Mouse (Mus musculus): ENCODE measurements at regions not wholly inside any gene's neighbourhood (a gene's known extent, or its start where the extent isn't known, plus 50 kb on each side); places are given as distances from the start of the nearest gene placed in this dataset.

DNA sequence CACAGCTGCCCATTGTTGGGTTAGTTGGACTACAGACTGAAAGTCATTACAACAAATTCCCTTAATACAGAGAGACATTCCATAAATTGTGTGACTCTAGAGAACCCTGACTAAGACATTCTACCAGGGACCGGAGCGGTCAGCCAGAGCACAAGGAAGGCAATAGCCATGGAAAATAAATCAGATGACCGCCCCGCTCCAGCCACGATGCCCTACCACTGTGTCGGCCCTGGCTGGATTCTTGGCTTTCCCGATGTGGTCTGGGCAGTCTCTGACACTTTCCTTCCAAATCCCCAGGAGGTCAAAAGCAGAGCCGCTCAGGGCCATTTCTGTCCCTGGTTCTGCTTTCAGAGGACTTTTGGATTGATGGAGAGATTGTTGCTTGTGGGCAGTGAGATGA lies 57.8 kb downstream of the Lsm3 start:
- H3K4me3 ChIP-seq (ENCODE audit: low read depth, low read length) = no peak overlapping the region
- DNase-seq (ENCODE audit: low spot score) = no peak
- no peak overlapping the region for H3K27ac ChIP-seq (ENCODE audit: low read depth, low read length)
- no peaks in the 10 kb centered on the region for H3K4me1 ChIP-seq (ENCODE audit: control insufficient read depth, insufficient read depth, low read length)
- no peaks in the 10 kb centered on the region for H3K36me3 ChIP-seq (ENCODE audit: control insufficient read depth, insufficient read depth, low read length)
- H3K9ac ChIP-seq (ENCODE audit: low read length) = no peak overlapping the region
- no peaks in the 10 kb centered on the region for H3K9me3 ChIP-seq (replicated peaks; ENCODE audit: control insufficient read depth, low read length)
- H3K27me3 ChIP-seq (replicated peaks; ENCODE audit: control insufficient read depth, insufficient read depth, low read length) = no peaks in the 10 kb centered on the region
- ATAC-seq = no peak
- no peak overlapping the region for H3K4me2 ChIP-seq (ENCODE audit: low read length)
- 90% methylated on average over 8 of the region's 8 CpGs for WGBS

DNA sequence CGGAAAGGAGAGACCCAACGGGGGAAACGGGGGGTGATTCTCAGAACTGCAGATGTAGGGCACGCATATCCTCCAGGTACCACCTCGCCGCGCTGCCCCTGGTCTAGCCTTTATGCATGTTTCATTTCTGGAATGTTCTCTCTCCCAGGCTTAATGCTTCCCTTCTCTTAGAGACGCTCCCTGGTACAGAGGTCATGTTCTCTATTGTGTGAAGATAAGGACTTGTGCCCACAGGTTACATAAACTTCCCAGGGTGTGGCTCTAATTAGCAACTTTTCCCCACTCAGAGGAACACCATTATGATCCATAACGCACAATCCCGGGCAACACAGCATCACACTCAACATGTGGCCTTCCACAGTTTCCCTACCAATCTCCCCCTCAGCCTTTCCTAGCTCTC lies 58.7 kb downstream of the Lsm3 start:
- Histone ChIP-seq H3K27me3 (replicated peaks; ENCODE audit: control insufficient read depth, insufficient read depth, low read length) (no peaks in the 10 kb centered on the region), H3K4me3 (ENCODE audit: low read depth, low read length) (no peak overlapping the region), H3K36me3 (ENCODE audit: control insufficient read depth, insufficient read depth, low read length) (no peaks in the 10 kb centered on the region), H3K4me1 (ENCODE audit: control insufficient read depth, insufficient read depth, low read length) (no peaks in the 10 kb centered on the region), H3K4me2 (ENCODE audit: low read length) (no peak overlapping the region), H3K27ac (ENCODE audit: low read depth, low read length) (no peak overlapping the region), H3K9ac (ENCODE audit: low read length) (no peak overlapping the region), H3K9me3 (replicated peaks; ENCODE audit: control insufficient read depth, low read length) (no peaks in the 10 kb centered on the region)
- WGBS = 85% methylated on average over 10 of the region's 10 CpGs
- DNase-seq (ENCODE audit: low spot score) (no peak), ATAC-seq (no peak)

DNA sequence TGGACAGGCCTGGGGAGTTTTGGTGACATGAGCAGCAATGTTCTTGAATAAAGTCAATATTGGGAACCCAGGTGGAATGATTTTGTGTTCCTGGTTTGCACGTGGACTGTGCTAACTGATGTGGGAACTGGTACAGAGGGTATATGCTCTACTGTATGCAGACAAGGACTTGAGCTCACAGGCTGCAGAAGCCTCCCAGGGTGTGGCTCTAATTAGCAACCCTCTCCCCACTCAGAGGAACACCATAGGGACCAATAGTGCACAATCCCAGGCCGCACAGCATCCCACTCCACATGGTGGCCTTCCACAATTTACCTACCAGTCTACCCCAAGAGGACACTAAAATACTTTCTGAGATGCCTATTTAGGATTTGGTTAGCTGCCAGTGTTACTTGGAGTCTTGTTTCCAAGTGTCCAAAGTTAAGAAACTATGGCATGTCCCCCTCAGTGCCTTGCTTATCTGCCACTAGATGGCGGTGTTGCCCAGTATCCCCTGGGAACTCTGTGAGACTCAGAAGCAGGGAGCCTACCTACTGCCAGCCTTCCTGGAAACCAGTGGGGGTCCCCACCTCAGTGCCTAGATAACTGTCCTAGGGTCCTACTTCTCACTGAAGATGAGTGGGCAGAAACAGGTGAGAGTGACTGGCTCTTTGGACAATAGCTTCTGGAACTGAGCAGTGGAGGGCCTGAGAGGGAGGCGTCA lies 60.1 kb downstream of the Lsm3 start:
- Histone ChIP-seq H3K4me1 (ENCODE audit: control insufficient read depth, insufficient read depth, low read length) (no peaks in the 10 kb centered on the region), H3K27ac (ENCODE audit: low read depth, low read length) (no peak overlapping the region), H3K4me3 (ENCODE audit: low read depth, low read length) (no peak overlapping the region), H3K4me2 (ENCODE audit: low read length) (no peak overlapping the region), H3K36me3 (ENCODE audit: control insufficient read depth, insufficient read depth, low read length) (no peaks in the 10 kb centered on the region), H3K27me3 (replicated peaks; ENCODE audit: control insufficient read depth, insufficient read depth, low read length) (no peaks in the 10 kb centered on the region), H3K9me3 (replicated peaks; ENCODE audit: control insufficient read depth, low read length) (no peaks in the 10 kb centered on the region), H3K9ac (ENCODE audit: low read length) (no peak overlapping the region)
- WGBS = 63% methylated on average over 4 of the region's 4 CpGs
- DNase-seq (ENCODE audit: low spot score) = peak; percentile 85
- peak; percentile 74; the same call in 1 of the 2 replicates for ATAC-seq

DNA sequence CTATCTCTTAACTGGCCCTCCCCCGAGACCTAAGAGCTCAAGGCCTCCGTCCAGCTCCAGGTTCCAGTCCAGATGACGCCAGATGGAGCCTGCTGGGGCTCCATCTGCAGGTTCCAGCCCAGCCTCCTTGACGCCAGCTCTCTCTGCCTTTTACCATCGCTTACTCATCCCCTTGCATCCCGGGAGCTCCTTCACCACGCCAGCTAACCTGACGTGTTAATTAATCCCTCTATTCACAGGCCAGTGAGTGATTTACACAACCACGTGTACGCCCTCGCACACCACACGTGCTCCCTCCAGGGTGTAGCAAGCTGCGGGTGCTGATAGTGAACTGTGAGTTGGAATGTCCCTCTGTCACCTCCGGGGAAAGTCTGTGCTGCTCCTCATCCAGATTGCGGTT lies 61.2 kb downstream of the Lsm3 start:
- Histone ChIP-seq H3K4me1 (ENCODE audit: control insufficient read depth, insufficient read depth, low read length) (no peaks in the 10 kb centered on the region), H3K4me3 (ENCODE audit: low read depth, low read length) (no peak overlapping the region), H3K36me3 (ENCODE audit: control insufficient read depth, insufficient read depth, low read length) (no peaks in the 10 kb centered on the region), H3K27ac (ENCODE audit: low read depth, low read length) (no peak overlapping the region), H3K9me3 (replicated peaks; ENCODE audit: control insufficient read depth, low read length) (no peaks in the 10 kb centered on the region), H3K27me3 (replicated peaks; ENCODE audit: control insufficient read depth, insufficient read depth, low read length) (no peaks in the 10 kb centered on the region), H3K4me2 (ENCODE audit: low read length) (no peak overlapping the region), H3K9ac (ENCODE audit: low read length) (no peak overlapping the region)
- ATAC-seq (peak; percentile 44; the same call in 1 of the 2 replicates), DNase-seq (ENCODE audit: low spot score) (peak; percentile 33)
- WGBS = 39% methylated on average over 15 of the region's 15 CpGs

DNA sequence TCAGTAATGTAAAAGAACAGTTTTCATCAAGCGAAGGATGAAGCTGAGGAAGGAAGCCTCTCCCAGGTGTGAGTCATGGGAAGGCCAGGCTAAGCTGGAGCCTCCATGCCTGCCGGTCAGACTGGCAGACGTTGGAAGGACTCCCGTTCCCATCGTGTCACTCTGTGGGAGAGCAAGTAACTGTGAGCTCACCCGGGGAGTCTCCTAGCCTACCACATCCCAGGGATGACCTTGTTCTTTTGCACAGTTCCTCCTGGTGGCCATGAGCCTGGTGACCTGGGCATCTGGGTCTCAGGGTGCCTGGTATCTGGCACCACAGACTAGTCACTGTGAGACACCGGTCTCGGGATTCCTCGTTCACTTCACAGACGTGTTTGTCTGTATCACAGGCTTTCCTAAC lies 63.9 kb downstream of the Lsm3 start:
- Histone ChIP-seq H3K4me2 (ENCODE audit: low read length) (no peak overlapping the region), H3K4me3 (ENCODE audit: low read depth, low read length) (no peak overlapping the region), H3K27ac (ENCODE audit: low read depth, low read length) (no peak overlapping the region), H3K9ac (ENCODE audit: low read length) (no peak overlapping the region), H3K4me1 (ENCODE audit: control insufficient read depth, insufficient read depth, low read length) (no peaks in the 10 kb centered on the region), H3K36me3 (ENCODE audit: control insufficient read depth, insufficient read depth, low read length) (no peaks in the 10 kb centered on the region), H3K27me3 (replicated peaks; ENCODE audit: control insufficient read depth, insufficient read depth, low read length) (no peaks in the 10 kb centered on the region), H3K9me3 (replicated peaks; ENCODE audit: control insufficient read depth, low read length) (no peaks in the 10 kb centered on the region)
- ATAC-seq (no peak), DNase-seq (ENCODE audit: low spot score) (no peak)
- 88% methylated on average over 10 of the region's 10 CpGs for WGBS

DNA sequence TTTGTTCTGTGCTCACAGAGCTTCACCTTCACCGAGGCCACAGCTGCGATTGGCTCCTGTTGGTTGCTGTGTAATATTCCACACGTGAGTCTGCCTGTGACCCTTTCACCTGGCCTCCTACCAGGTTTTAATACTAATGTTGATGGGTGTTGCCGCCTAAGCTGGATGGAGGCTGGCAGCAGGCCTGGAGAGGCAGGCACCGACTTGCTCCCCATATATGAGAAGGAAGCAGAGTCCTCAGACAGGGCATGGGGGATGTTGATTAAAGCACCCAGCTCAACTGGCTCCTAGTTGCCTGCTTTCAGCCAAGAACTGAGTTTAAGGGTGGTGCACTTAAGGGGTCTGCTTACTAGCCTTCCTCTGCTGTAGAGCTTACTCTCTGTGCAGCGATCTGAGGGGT lies 64.9 kb downstream of the Lsm3 start:
- no peaks in the 10 kb centered on the region for H3K9me3 ChIP-seq (replicated peaks; ENCODE audit: control insufficient read depth, low read length)
- WGBS = 90% methylated on average over 6 of the region's 6 CpGs
- no peak overlapping the region for H3K27ac ChIP-seq (ENCODE audit: low read depth, low read length)
- H3K27me3 ChIP-seq (replicated peaks; ENCODE audit: control insufficient read depth, insufficient read depth, low read length) = no peaks in the 10 kb centered on the region
- H3K4me2 ChIP-seq (ENCODE audit: low read length) = no peak overlapping the region
- no peak overlapping the region for H3K4me3 ChIP-seq (ENCODE audit: low read depth, low read length)
- DNase-seq (ENCODE audit: low spot score) (no peak), ATAC-seq (no peak)
- no peaks in the 10 kb centered on the region for H3K4me1 ChIP-seq (ENCODE audit: control insufficient read depth, insufficient read depth, low read length)
- H3K9ac ChIP-seq (ENCODE audit: low read length) = no peak overlapping the region
- no peaks in the 10 kb centered on the region for H3K36me3 ChIP-seq (ENCODE audit: control insufficient read depth, insufficient read depth, low read length)

DNA sequence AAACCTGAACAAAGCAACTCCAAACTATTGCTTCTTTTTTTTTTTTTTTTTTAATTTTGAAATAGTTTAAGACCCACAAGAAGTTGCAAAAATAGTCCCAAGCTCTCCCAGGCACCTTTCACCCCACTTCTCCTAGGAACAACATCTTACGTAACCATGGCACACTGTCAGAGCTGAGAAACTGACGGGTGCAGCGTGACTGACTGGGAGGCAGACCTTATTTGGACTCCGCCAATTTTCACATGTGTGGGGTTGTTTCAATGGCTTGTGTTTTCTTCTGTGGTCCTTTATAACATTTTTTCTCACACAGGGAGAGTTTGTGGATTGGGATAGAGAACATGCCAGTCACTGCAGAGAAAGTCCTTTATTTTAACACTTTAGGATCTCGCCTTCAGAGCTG lies 66.6 kb downstream of the Lsm3 start:
- 80% methylated on average over 5 of the region's 5 CpGs for WGBS

DNA sequence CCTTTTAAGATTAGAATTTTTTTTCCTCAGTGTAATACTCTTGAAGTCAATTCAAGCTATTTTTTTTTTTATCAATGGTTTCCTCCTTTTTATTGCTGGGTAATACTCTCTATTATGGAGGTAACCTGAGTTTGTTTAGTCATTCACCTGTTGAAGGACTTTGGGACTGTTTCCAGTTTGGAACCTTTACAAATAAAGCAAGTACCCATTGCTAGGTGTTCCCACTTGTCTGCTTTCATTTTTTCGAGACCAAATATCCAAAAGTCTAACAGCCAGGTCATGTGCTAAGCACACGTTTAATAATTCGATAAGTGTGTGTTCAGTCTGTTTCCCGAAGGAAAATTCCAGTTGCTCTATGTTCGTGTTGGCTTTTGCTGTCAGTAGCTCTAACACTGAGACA lies 67.6 kb downstream of the Lsm3 start:
- DNase-seq (ENCODE audit: low spot score) = no peak
- Histone ChIP-seq H3K27me3 (replicated peaks; ENCODE audit: control insufficient read depth, insufficient read depth, low read length) (no peaks in the 10 kb centered on the region), H3K4me3 (ENCODE audit: low read depth, low read length) (no peak overlapping the region), H3K9ac (ENCODE audit: low read length) (no peak overlapping the region), H3K4me2 (ENCODE audit: low read length) (no peak overlapping the region), H3K27ac (ENCODE audit: low read depth, low read length) (no peak overlapping the region), H3K9me3 (replicated peaks; ENCODE audit: control insufficient read depth, low read length) (no peaks in the 10 kb centered on the region), H3K4me1 (ENCODE audit: control insufficient read depth, insufficient read depth, low read length) (no peaks in the 10 kb centered on the region), H3K36me3 (ENCODE audit: control insufficient read depth, insufficient read depth, low read length) (no peaks in the 10 kb centered on the region)
- 89% methylated on average over 5 of the region's 5 CpGs for WGBS
- no peak for ATAC-seq

More for the DNA sequence above, 66.6 kb downstream of the Lsm3 start:
- H3K27ac ChIP-seq (ENCODE audit: low read depth, low read length) = no peak overlapping the region
- no peaks in the 10 kb centered on the region for H3K36me3 ChIP-seq (ENCODE audit: control insufficient read depth, insufficient read depth, low read length)
- DNase-seq (ENCODE audit: low spot score) (no peak), ATAC-seq (no peak)
- H3K4me1 ChIP-seq (ENCODE audit: control insufficient read depth, insufficient read depth, low read length) = no peaks in the 10 kb centered on the region
- H3K9me3 ChIP-seq (replicated peaks; ENCODE audit: control insufficient read depth, low read length) = no peaks in the 10 kb centered on the region
- no peak overlapping the region for H3K4me2 ChIP-seq (ENCODE audit: low read length)
- no peak overlapping the region for H3K9ac ChIP-seq (ENCODE audit: low read length)
- H3K27me3 ChIP-seq (replicated peaks; ENCODE audit: control insufficient read depth, insufficient read depth, low read length) = no peaks in the 10 kb centered on the region
- H3K4me3 ChIP-seq (ENCODE audit: low read depth, low read length) = no peak overlapping the region

DNA sequence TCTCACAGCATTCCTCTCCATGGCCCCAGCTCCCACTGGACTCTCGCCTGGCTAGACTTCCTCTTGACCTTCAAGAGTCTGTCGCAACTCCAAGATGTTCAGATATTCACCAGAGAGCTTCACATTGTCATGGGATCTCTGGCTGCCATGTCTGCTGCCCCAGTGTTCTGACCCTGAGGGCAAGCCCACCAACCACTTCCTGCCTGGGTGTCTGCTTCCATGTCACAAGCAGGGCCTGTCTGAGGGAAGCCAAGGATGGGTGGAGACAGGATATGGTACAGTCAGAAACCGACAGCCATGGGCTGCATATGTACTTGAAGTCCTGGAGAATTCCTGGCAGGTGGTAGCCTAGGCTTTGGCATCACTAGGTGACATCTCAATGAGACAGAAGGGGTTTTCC lies 69.8 kb downstream of the Lsm3 start:
- Histone ChIP-seq H3K4me1 (ENCODE audit: control insufficient read depth, insufficient read depth, low read length) (peaks cover under 1% of the 10 kb centered on the region), H3K27ac (ENCODE audit: low read depth, low read length) (no peak overlapping the region), H3K9me3 (replicated peaks; ENCODE audit: control insufficient read depth, low read length) (no peaks in the 10 kb centered on the region), H3K36me3 (ENCODE audit: control insufficient read depth, insufficient read depth, low read length) (no peaks in the 10 kb centered on the region), H3K9ac (ENCODE audit: low read length) (no peak overlapping the region), H3K4me2 (ENCODE audit: low read length) (no peak overlapping the region), H3K27me3 (replicated peaks; ENCODE audit: control insufficient read depth, insufficient read depth, low read length) (no peaks in the 10 kb centered on the region), H3K4me3 (ENCODE audit: low read depth, low read length) (no peak overlapping the region)
- ATAC-seq (no peak), DNase-seq (ENCODE audit: low spot score) (no peak)
- 80% methylated on average over 3 of the region's 3 CpGs for WGBS

All from forebrain, embryonic 14.5 days (tissue).